Mouse (Mus musculus) bone marrow, adult 2 months (tissue): ENCODE data around the gene Bcl2l14.

Source experiments
- CTCF ChIP-seq: fragments of 200-500 bp; IDR thresholded peaks from 2 replicates; pipeline ENCODE4 v1.5.1; 2011; ENCODE audit warnings: low read length, control low read depth; ENCODE audit not compliant: control insufficient read depth, insufficient read depth
- POLR2A ChIP-seq: fragments of 200-500 bp; IDR thresholded peaks from 2 replicates; pipeline ENCODE4 v1.6.1; 2011; ENCODE audit warnings: low read depth, mild to moderate bottlenecking, control low read depth, low read length, borderline replicate concordance; ENCODE audit not compliant: control insufficient read depth

GRCm38 (mm10) chr6:134427165-134427564 is 31.0 kb downstream of the Bcl2l14 start:
- TF ChIP-seq POLR2A (no peak), CTCF (no peak)
